Mouse (Mus musculus): ENCODE data around the gene Mtcl1. TPM values are rescaled to one million over a fixed set of nuclear protein-coding genes. Genes with fewer than 3 reads are reported as not detected.

The Mtcl1 gene
- polyA plus RNA-seq, 1 experiment from 2014 or later: 26.4 TPM

- peak overlapping the region; percentile 53 for H3K27ac ChIP-seq (replicated peaks)
- H3K9me3 ChIP-seq: no peaks in the 10 kb centered on the region
- H3K36me3 ChIP-seq: no peaks in the 10 kb centered on the region
- H3K4me3 ChIP-seq: no peak overlapping the region
- H3K4me1 ChIP-seq (replicated peaks): peaks cover 19% of the 10 kb centered on the region
- ATAC-seq (ENCODE audit: low read depth): peak; percentile 50; the same call in 1 of the 2 replicates
- no peaks in the 10 kb centered on the region for H3K27me3 ChIP-seq
- H3K4me2 ChIP-seq: no peak overlapping the region
- WGBS: 56% methylated on average over 13 of the region's 13 CpGs
- no peak overlapping the region for H3K9ac ChIP-seq
Measured at GRCm38 (mm10) chr17:66314566-66315285, 134.8 kb downstream of the Mtcl1 start.

- Histone ChIP-seq H3K27ac (replicated peaks) (peak overlapping the region; percentile 64; the same call in 1 of the 2 replicates), H3K4me3 (no peak overlapping the region), H3K27me3 (no peaks in the 10 kb centered on the region), H3K9me3 (no peaks in the 10 kb centered on the region), H3K4me1 (replicated peaks) (no peaks in the 10 kb centered on the region), H3K36me3 (no peaks in the 10 kb centered on the region), H3K9ac (no peak overlapping the region), H3K4me2 (no peak overlapping the region)
- no peak for ATAC-seq (ENCODE audit: low read depth)
- 87% methylated on average over 7 of the region's 7 CpGs for WGBS
Measured at GRCm38 (mm10) chr17:66301906-66302305, 147.6 kb downstream of the Mtcl1 start.

- no peak overlapping the region for H3K4me2 ChIP-seq
- peak overlapping the region; percentile 23; the same call in 1 of the 2 replicates for H3K27ac ChIP-seq (replicated peaks)
Measured at GRCm38 (mm10) chr17:66301267-66301666, 148.3 kb downstream of the Mtcl1 start.

GRCm38 (mm10) chr17:66297721-66298120 is 151.8 kb downstream of the Mtcl1 start:
- Histone ChIP-seq H3K27ac (replicated peaks) (no peak overlapping the region), H3K4me2 (no peak overlapping the region), H3K4me3 (no peak overlapping the region), H3K36me3 (no peaks in the 10 kb centered on the region), H3K27me3 (no peaks in the 10 kb centered on the region), H3K4me1 (replicated peaks) (no peaks in the 10 kb centered on the region), H3K9ac (no peak overlapping the region), H3K9me3 (no peaks in the 10 kb centered on the region)
- no peak for ATAC-seq (ENCODE audit: low read depth)
- 95% methylated on average over 3 of the region's 3 CpGs for WGBS

More at GRCm38 (mm10) chr17:66301267-66301666, 148.3 kb downstream of the Mtcl1 start:
- no peaks in the 10 kb centered on the region for H3K36me3 ChIP-seq
- 43% methylated on average over 4 of the region's 4 CpGs for WGBS
- H3K4me1 ChIP-seq (replicated peaks): no peaks in the 10 kb centered on the region
- H3K27me3 ChIP-seq: no peaks in the 10 kb centered on the region
- H3K9me3 ChIP-seq: no peaks in the 10 kb centered on the region
- H3K4me3 ChIP-seq: no peak overlapping the region
- H3K9ac ChIP-seq: no peak overlapping the region
- ATAC-seq (ENCODE audit: low read depth): no peak

- Histone ChIP-seq H3K4me1 (replicated peaks) (no peaks in the 10 kb centered on the region), H3K36me3 (no peaks in the 10 kb centered on the region), H3K9me3 (0 out of 2 replicates have a peak, but pooled peaks cover 9% of the 10 kb centered on the region), H3K27ac (replicated peaks) (no peak overlapping the region), H3K27me3 (no peaks in the 10 kb centered on the region), H3K4me3 (no peak overlapping the region), H3K4me2 (no peak overlapping the region), H3K9ac (no peak overlapping the region)
- ATAC-seq (ENCODE audit: low read depth): no peak
- WGBS: 89% methylated on average over 4 of the region's 4 CpGs
Measured at GRCm38 (mm10) chr17:66293581-66293980, 156.0 kb downstream of the Mtcl1 start.

GRCm38 (mm10) chr17:66289894-66290293 is 159.7 kb downstream of the Mtcl1 start:
- Histone ChIP-seq H3K36me3 (no peaks in the 10 kb centered on the region), H3K27ac (replicated peaks) (no peak overlapping the region), H3K4me2 (no peak overlapping the region), H3K9me3 (0 out of 2 replicates have a peak, but pooled peaks cover 9% of the 10 kb centered on the region), H3K9ac (no peak overlapping the region), H3K27me3 (no peaks in the 10 kb centered on the region), H3K4me1 (replicated peaks) (no peaks in the 10 kb centered on the region), H3K4me3 (no peak overlapping the region)
- no peak for ATAC-seq (ENCODE audit: low read depth)
- 90% methylated on average over 4 of the region's 4 CpGs for WGBS

Other genes starting within 250 kb of the Mtcl1 start
- 60.9 and 67.1 TPM in 2 replicates for gene Rab12, start 70.0 kb upstream of the Mtcl1 start, polyA plus RNA-seq (2015; fragmentation: Nextera tagmentation; extraction: Ambion mirVana)
- not detected in 2 replicates for gene Themis3, start 144.9 kb upstream of the Mtcl1 start, polyA plus RNA-seq (2015; fragmentation: Nextera tagmentation; extraction: Ambion mirVana)